Mouse (Mus musculus): ENCODE results near the gene Znrd1.

GRCm38 (mm10) chr17:36944121-36944775 lies 14.1 kb downstream of the Znrd1 start:
- no peak for TF ChIP-seq POLR2A (IDR thresholded peaks at IDR 0.05; ENCODE audit: borderline replicate concordance, extremely low read depth, low read depth, low read length)
- TF ChIP-seq CTCF (IDR thresholded peaks at IDR 0.05; ENCODE audit: insufficient read depth, low read length) = no peak
